Mouse (Mus musculus) left cerebral cortex, adult 2 months (tissue): ENCODE data around the gene Adamts17. TPM values are rescaled to one million over a fixed set of nuclear protein-coding genes. Genes with fewer than 3 reads are reported as not detected.

ENCODE experiments used
- DNase-seq, 2 experiments: peaks; one replicate each; pipeline ENCODE4 v3.0.0; 2021 to 2022; ENCODE audit warnings: low spot score in 2 of 2, mixed read lengths in 1 of 2; ENCODE audit errors: extremely low spot score in 1 of 2
- H3K27ac ChIP-seq: fragments of 200-600 bp; 2 replicates; pipeline ENCODE4 v1.8.1; 2022
- H3K4me3 ChIP-seq: fragments of 200-600 bp; 2 replicates; pipeline ENCODE4 v1.8.1; 2022
- CTCF ChIP-seq: fragments of 200-600 bp; IDR thresholded peaks from 2 replicates; pipeline ENCODE4 v1.8.1; 2022; ENCODE audit warnings: antibody characterized with exemption, mild to moderate bottlenecking, moderate library complexity
- intact Hi-C: fragments of 180-260 bp; cut with DNase I; formaldehyde crosslinking; loops from one replicate; pipeline ENCODE4 v1.15.1; 2025
- total RNA-seq, 2 experiments: library from RNA; stranded (reverse); gene quantifications; 2 replicates each; pipeline ENCODE4 v1.2.3; 2021

The Adamts17 gene
- total RNA-seq, 2 experiments from 2014 or later: 13.1 to 13.6 TPM

GRCm38 (mm10) chr7:66892096-66892495, 52.6 kb downstream of the Adamts17 start:
- no peak overlapping the region for H3K27ac ChIP-seq
- intact Hi-C loops: no loop called here
- DNase-seq: no peak
- TF ChIP-seq CTCF: no peak
- H3K4me3 ChIP-seq: no peak overlapping the region

- no peak overlapping the region for H3K4me3 ChIP-seq
- no peak for DNase-seq
- intact Hi-C loops: no loop called here
- H3K27ac ChIP-seq: no peak overlapping the region
- TF ChIP-seq CTCF: no peak
Measured at GRCm38 (mm10) chr7:66902376-66902775, 62.8 kb downstream of the Adamts17 start.

- Histone ChIP-seq H3K27ac (no peak overlapping the region), H3K4me3 (no peak overlapping the region)
- intact Hi-C loops: no loop called here
- no peak for TF ChIP-seq CTCF
- DNase-seq: no peak
Measured at GRCm38 (mm10) chr7:66903014-66903413, 63.5 kb downstream of the Adamts17 start.

- intact Hi-C loops: no loop called here
- TF ChIP-seq CTCF: no peak
- no peak overlapping the region for H3K4me3 ChIP-seq
- H3K27ac ChIP-seq: no peak overlapping the region
- DNase-seq: no peak
Measured at GRCm38 (mm10) chr7:66905941-66906340, 66.4 kb downstream of the Adamts17 start.

- no peak overlapping the region for H3K27ac ChIP-seq
- intact Hi-C loops: no loop called here
- no peak overlapping the region for H3K4me3 ChIP-seq
- TF ChIP-seq CTCF: no peak
- no peak for DNase-seq
Measured at GRCm38 (mm10) chr7:66912866-66913265, 73.3 kb downstream of the Adamts17 start.

GRCm38 (mm10) chr7:66923595-66923994, 84.1 kb downstream of the Adamts17 start:
- TF ChIP-seq CTCF: no peak
- Histone ChIP-seq H3K27ac (no peak overlapping the region), H3K4me3 (no peak overlapping the region)
- intact Hi-C loops: no loop called here
- no peak for DNase-seq

- TF ChIP-seq CTCF: no peak
- Histone ChIP-seq H3K4me3 (no peak overlapping the region), H3K27ac (no peak overlapping the region)
- DNase-seq: no peak
- intact Hi-C loops: no loop called here
Measured at GRCm38 (mm10) chr7:66924104-66924503, 84.6 kb downstream of the Adamts17 start.

- H3K4me3 ChIP-seq: no peak overlapping the region
- intact Hi-C loops: no loop called here
- DNase-seq: no peak
- no peak for TF ChIP-seq CTCF
- no peak overlapping the region for H3K27ac ChIP-seq
Measured at GRCm38 (mm10) chr7:66929263-66929662, 89.7 kb downstream of the Adamts17 start.

- TF ChIP-seq CTCF: no peak
- Histone ChIP-seq H3K27ac (no peak overlapping the region), H3K4me3 (no peak overlapping the region)
- no peak for DNase-seq
- intact Hi-C loops: loop anchor here (2.0 kb wide), 1 partner anchor 88 kb away; no protein-coding TSS in a partner anchor
Measured at GRCm38 (mm10) chr7:66931291-66931690, 91.8 kb downstream of the Adamts17 start.

GRCm38 (mm10) chr7:66933251-66933650, 93.7 kb downstream of the Adamts17 start:
- intact Hi-C loops: no loop called here
- DNase-seq: no peak
- Histone ChIP-seq H3K27ac (no peak overlapping the region), H3K4me3 (no peak overlapping the region)
- TF ChIP-seq CTCF: no peak

GRCm38 (mm10) chr7:66934062-66934461, 94.5 kb downstream of the Adamts17 start:
- Histone ChIP-seq H3K4me3 (no peak overlapping the region), H3K27ac (no peak overlapping the region)
- TF ChIP-seq CTCF: no peak
- DNase-seq: peak; percentile 34 to 69
- intact Hi-C loops: loop anchor here (1.0 to 2.0 kb wide), 3 partner anchors 55 to 130 kb away; no protein-coding TSS in a partner anchor

GRCm38 (mm10) chr7:66935041-66935440, 95.5 kb downstream of the Adamts17 start:
- Histone ChIP-seq H3K4me3 (no peak overlapping the region), H3K27ac (no peak overlapping the region; the same call in 1 of the 2 replicates)
- DNase-seq: no peak
- intact Hi-C loops: loop anchor here (2.0 kb wide), 1 partner anchor 66 kb away; no protein-coding TSS in a partner anchor
- TF ChIP-seq CTCF: no peak

- Histone ChIP-seq H3K4me3 (no peak overlapping the region), H3K27ac (no peak overlapping the region)
- intact Hi-C loops: no loop called here
- DNase-seq: no peak
- TF ChIP-seq CTCF: no peak
Measured at GRCm38 (mm10) chr7:66936042-66936755, 96.7 kb downstream of the Adamts17 start.
